Mouse (Mus musculus) stomach, embryonic 15.5 days (tissue): ENCODE results near the gene Ensa. TPM values are rescaled to one million over a fixed set of nuclear protein-coding genes. Genes with fewer than 3 reads are reported as not detected.
"Not testable (repeated sequence)": the region's sequence is repeated elsewhere in the genome, so short reads cannot be mapped to it uniquely, and the experiment has no call there.

Experiments
- ATAC-seq: fragments of 200-750 bp; cut with Nextera tagmentation; 2 replicates; pipeline ENCODE4 v1.8.0; 2017; ENCODE audit warnings: low read depth, moderate number of reproducible peaks, moderate TSS enrichment; ENCODE audit not compliant: insufficient read depth, low FRiP score
- H3K27ac ChIP-seq: fragments of 300-500 bp; sonication (generic); 2 replicates; pipeline ENCODE4 v1.5.1; 2015; ENCODE audit warnings: mild to moderate bottlenecking, inconsistent platforms
- H3K27me3 ChIP-seq: fragments of 300-500 bp; sonication (generic); replicated peaks from 2 replicates; pipeline ENCODE4 v1.6.1; 2015; ENCODE audit warnings: inconsistent platforms
- H3K36me3 ChIP-seq: fragments of 300-500 bp; sonication (generic); 2 replicates; pipeline ENCODE4 v1.6.1; 2015; ENCODE audit warnings: inconsistent platforms
- H3K4me1 ChIP-seq: fragments of 300-500 bp; sonication (generic); 2 replicates; pipeline ENCODE4 v1.6.1; 2015; ENCODE audit warnings: inconsistent platforms
- H3K4me2 ChIP-seq: fragments of 300-500 bp; sonication (generic); 2 replicates; pipeline ENCODE4 v1.6.1; 2015; ENCODE audit warnings: mild to moderate bottlenecking, inconsistent platforms
- H3K4me3 ChIP-seq: fragments of 300-500 bp; sonication (generic); replicated peaks from 2 replicates; pipeline ENCODE4 v1.5.1; 2015; ENCODE audit warnings: inconsistent platforms
- H3K9ac ChIP-seq: fragments of 300-500 bp; sonication (generic); 2 replicates; pipeline ENCODE4 v1.6.1; 2015; ENCODE audit warnings: inconsistent platforms
- H3K9me3 ChIP-seq: fragments of 300-500 bp; sonication (generic); 2 replicates; pipeline ENCODE4 v1.6.1; 2016; ENCODE audit warnings: inconsistent platforms
- WGBS: fragments of 180-500 bp; shearing (Covaris S2); methylation state at CpG from one replicate; pipeline ENCODE4 v1.1.7; 2015; 5-methylcytosine and 5-hydroxymethylcytosine counted together
- polyA plus RNA-seq: library from polyadenylated mRNA; unstranded; fragments of >200 nt; fragmentation: Nextera tagmentation; extraction: Ambion mirVana; gene quantifications from 2 replicates; pipeline ENCODE4 v1.2.1, GENCODE M21; 2015

Gene Ensa
- polyA plus RNA-seq, 1 experiment from 2014 or later = 65.6 TPM

DNA sequence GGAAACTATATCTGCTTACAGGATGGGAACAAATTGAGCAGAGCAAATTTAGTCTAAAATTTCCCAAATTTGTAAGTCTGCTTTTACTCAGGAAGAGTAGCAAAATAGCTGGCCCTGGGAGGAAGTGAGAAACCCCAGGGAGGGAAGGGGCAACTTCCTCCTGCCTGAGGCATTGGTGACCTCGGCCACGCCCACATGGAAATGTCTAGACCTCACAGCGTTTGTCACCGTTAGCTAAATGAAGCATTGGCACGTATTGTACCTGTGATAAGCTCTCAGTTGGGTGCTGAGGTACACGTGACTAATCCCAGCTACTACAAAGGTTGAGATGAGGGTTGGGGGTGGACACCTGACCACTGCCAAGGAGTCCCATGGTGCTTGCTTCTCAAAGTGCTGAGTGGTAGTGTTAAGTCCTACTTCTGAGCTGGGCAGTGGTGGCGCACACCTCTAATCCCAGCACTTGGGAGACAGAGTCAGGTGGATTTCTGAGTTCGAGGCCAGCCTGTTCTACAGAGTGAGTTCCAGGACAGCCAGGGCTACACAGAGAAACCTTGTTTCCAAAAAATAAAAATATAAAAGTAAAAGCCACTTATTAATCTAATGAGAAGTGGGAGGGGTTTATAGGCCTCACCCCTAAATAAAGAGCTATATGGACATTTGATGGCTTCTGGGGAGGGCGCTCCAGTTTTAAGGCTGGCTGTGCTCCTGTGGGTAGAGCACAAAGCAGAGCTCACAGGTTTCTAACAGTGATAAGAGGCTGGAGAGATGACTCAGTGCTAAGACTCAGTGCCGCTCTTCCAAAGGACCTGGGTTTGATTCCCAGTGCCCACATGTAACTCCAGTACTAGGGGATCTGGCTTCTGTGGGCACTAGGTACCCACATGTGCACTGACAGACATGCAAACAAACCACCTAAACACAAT, 20.8 kb downstream of the Ensa start:
- H3K4me2 ChIP-seq = no peak overlapping the region
- H3K4me1 ChIP-seq = no peaks in the 10 kb centered on the region
- no peak overlapping the region for H3K9ac ChIP-seq
- WGBS = 59% methylated on average over 10 of the region's 10 CpGs
- H3K4me3 ChIP-seq = no peak overlapping the region
- H3K27ac ChIP-seq = no peak overlapping the region
- H3K36me3 ChIP-seq = no peaks in the 10 kb centered on the region
- H3K27me3 ChIP-seq = no peaks in the 10 kb centered on the region
- H3K9me3 ChIP-seq = no peaks in the 10 kb centered on the region
- ATAC-seq = peak; percentile 39; the same call in 1 of the 2 replicates

DNA sequence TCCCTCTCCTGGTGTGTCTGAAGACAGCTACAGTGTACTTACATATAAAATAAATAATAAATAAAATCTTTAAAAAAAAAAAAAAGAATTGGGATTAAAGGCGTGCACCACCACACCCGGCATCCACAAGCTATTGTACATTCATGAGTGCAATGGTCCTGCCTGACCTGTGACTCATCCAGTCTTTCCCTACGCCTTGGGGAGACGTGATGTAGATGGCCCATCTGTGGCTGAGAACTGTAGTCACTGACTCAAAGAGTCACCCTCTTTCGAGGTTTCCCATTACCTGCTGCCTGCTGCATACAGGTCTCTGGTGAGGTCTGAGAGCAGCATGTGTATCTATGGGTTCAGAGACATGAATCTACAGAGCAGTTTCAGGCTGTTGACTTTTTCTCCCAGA, 23.2 kb downstream of the Ensa start:
- ATAC-seq = no peak
- Histone ChIP-seq H3K4me1 (peaks cover 3% of the 10 kb centered on the region; the same call in 1 of the 2 replicates), H3K9ac (no peak overlapping the region), H3K9me3 (no peaks in the 10 kb centered on the region), H3K27ac (no peak overlapping the region), H3K36me3 (no peaks in the 10 kb centered on the region), H3K4me3 (no peak overlapping the region), H3K4me2 (no peak overlapping the region), H3K27me3 (no peaks in the 10 kb centered on the region)
- WGBS = 86% methylated on average over 5 of the region's 5 CpGs

DNA sequence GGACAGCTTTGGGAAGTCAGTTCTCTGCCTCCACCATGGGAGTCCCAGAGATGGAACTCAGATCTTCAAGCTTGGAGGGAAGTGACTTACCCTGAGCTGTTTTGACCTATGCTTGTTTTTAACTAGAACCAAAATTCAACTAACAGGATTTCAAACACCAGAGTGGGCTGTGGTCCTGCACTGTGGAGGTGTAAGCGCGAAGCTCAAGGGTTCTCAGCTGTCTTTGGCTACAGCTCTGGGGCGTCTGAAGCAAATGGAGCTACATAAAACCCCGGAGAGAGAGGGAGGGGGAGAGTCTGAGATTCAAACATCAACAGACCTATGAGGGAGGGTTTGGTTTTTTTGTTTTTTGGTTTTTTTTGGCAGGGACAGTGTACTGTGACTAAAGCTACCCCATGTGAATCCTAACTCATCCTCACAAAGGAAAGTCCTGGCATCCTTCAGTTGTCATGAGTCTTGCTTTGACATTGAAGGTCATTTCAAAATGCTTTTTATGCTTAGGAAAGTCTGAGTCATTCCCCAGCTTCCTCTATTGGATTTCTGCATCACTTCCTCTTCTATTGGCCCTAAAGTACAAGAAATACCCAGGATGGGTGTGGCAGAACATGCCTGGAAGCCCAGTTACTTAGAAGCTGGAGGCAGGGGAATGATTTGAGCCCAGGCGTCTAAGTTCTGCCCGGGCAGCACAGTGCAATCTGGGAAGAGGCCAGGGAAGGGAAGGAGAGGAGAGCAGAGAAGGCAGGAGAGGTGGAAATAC, 25.7 kb downstream of the Ensa start:
- Histone ChIP-seq H3K9ac (no peak overlapping the region), H3K4me3 (no peak overlapping the region), H3K27me3 (no peaks in the 10 kb centered on the region), H3K36me3 (no peaks in the 10 kb centered on the region), H3K4me1 (peaks cover 11% of the 10 kb centered on the region), H3K27ac (peak overlapping the region; percentile 73), H3K4me2 (0 out of 2 replicates have a peak overlapping the region, but pooled peaks have one; percentile 0), H3K9me3 (no peaks in the 10 kb centered on the region)
- ATAC-seq = peak; percentile 13; the same call in 1 of the 2 replicates
- 51% methylated on average over 6 of the region's 6 CpGs for WGBS

DNA sequence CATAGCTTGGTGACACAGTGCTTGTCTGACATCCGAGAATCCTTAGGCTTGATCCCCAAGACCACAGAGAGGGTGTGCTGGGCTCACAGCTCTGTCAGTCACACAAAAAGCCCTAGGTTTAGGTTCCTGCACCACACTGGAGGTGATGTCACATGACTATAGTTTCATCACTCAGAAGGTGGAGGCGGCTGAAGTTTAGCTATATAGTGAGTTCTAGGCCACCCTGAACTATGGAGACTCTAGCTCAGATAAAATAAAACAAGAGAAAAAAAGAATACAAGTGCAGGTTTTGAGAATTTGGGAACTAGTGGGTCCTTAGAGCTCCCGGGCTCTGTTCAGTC, 26.2 kb downstream of the Ensa start:
- 79% methylated on average over 3 of the region's 3 CpGs for WGBS
- no peak for ATAC-seq
- H3K36me3 ChIP-seq = no peaks in the 10 kb centered on the region
- peak overlapping the region; percentile 73 for H3K27ac ChIP-seq
- H3K9ac ChIP-seq = no peak overlapping the region
- H3K9me3 ChIP-seq = no peaks in the 10 kb centered on the region
- peaks cover 11% of the 10 kb centered on the region for H3K4me1 ChIP-seq
- 0 out of 2 replicates have a peak overlapping the region, but pooled peaks have one; percentile 0 for H3K4me2 ChIP-seq
- H3K4me3 ChIP-seq = no peak overlapping the region
- no peaks in the 10 kb centered on the region for H3K27me3 ChIP-seq

DNA sequence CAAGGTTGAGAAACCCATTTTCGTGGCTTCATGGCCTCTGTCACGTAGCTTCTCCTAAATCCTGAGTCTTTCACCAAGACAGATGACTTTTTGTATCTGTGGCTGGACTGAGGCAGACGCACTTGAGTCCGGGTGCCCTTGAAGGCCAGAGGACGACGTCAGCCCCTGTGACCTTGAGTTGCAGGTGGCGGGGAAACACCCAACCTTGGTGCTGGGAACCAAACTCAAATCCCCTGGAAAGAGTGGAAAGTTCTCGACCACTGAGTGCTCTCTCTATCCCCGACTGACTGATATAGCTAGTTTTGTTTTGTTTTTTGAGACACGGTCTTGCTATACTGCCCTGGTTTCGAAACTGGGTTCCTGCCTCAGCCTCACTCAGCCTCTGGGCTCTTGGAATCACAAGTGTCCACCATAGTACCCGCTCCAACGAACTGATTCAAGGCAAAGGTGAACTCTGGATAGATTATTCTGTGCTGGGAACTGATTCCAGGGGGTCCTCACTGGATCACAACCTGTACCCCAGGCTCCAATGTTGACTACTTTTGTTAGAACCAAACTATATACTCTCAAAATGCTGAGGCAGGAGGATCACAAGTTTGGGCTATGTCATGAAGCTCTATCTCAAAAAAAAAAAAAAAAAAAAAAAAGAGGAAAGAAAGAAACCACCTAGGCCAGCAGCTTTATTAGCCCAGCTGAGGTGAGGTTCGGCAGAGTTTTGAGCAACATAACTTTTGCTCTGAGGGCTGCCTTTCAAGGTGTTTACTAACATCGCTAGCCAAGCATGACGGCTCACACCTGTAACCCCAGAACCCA, 26.8 kb downstream of the Ensa start:
- Histone ChIP-seq H3K4me1 (peaks cover 11% of the 10 kb centered on the region), H3K9me3 (no peaks in the 10 kb centered on the region), H3K27ac (peak overlapping the region; percentile 73; the same call in 1 of the 2 replicates), H3K27me3 (no peaks in the 10 kb centered on the region), H3K9ac (no peak overlapping the region), H3K4me2 (no peak overlapping the region), H3K36me3 (no peaks in the 10 kb centered on the region), H3K4me3 (no peak overlapping the region)
- no peak for ATAC-seq
- 79% methylated on average over 16 of the region's 16 CpGs for WGBS

DNA sequence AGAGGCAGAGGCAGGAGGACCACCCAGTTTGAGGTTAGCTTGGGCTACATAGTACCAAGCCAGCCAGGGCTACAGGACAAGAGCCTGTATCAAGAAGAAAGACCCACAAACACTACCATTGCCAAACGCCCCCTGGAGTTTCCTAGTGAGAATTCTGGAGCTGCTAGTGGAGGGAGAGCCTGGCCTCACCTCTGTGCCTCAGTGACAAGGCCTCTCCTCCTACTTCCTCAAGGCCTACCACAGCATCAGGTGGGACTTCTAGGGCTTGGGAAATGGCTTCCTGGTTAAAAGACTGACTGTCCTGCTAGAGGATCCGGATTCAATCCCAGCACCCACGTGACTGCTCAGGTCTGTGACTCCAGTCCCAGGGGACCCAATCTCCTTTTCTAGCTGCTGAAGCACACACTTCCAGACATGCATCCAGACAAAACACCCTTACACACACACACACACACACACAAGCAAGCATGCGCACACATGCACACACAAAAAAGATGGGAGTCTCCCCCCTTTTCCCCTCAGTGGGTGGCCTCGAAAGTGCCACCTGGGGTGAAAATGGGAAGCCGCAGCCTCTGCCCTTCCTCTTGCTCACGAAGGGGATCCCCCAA, 27.5 kb downstream of the Ensa start:
- H3K4me2 ChIP-seq = no peak overlapping the region
- no peaks in the 10 kb centered on the region for H3K36me3 ChIP-seq
- WGBS = 63% methylated on average over 7 of the region's 7 CpGs
- H3K27me3 ChIP-seq = no peaks in the 10 kb centered on the region
- no peaks in the 10 kb centered on the region for H3K9me3 ChIP-seq
- no peak for ATAC-seq
- H3K4me3 ChIP-seq = no peak overlapping the region
- H3K4me1 ChIP-seq = peaks cover 11% of the 10 kb centered on the region
- no peak overlapping the region; the same call in 1 of the 2 replicates for H3K27ac ChIP-seq
- no peak overlapping the region for H3K9ac ChIP-seq

DNA sequence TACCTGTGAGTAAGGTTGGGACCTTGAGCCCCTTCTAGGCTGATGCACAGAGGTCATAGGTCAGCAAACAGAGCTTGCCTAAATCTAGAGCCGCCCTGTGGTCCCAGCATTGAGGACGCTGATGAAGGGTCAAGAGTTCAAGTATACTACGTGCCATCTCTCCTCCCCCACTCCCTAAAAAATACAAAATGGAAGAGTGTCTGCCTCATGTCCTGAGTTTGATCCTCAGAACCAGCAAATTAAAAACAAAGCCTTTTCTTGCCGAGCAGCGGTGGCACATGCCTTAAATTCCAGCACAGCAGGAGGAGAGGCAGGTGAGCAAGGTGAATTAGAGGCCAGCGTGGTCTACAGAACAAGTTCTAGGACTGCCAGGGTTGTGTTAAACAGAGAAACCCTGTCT, 28.1 kb downstream of the Ensa start:
- Histone ChIP-seq H3K27ac (no peak overlapping the region), H3K36me3 (no peaks in the 10 kb centered on the region), H3K9me3 (no peaks in the 10 kb centered on the region), H3K4me2 (no peak overlapping the region), H3K4me3 (no peak overlapping the region), H3K27me3 (no peaks in the 10 kb centered on the region), H3K9ac (no peak overlapping the region), H3K4me1 (peaks cover 11% of the 10 kb centered on the region)
- 35% methylated on average over 6 of the region's 6 CpGs for WGBS
- no peak for ATAC-seq

DNA sequence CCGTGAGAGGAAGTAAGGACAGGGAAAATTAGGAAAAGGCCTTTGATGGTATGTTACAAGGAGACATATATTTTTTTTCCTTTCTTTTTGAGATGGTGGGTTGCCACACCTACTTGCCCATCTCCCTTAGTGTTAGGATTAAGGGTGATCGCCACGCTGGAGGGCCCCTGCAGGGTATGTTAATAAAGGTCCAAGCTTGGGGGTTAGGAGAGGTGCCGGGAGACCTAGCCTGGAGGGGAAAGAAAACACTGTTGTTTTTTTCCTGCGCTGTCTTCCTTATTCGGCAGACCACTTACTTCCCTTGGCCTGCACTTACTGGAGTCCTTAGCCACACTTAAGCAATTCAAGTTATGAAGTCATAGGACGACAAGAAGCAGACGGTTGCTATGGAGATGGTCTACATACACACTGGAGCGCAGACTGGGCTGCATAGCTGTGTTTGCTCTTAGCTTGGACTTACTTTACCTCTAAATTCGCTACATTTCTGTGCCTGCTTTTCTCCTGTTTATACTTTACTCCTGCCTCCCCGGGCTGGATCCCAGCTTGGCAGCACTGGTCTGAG, 28.8 kb downstream of the Ensa start:
- H3K36me3 ChIP-seq = no peaks in the 10 kb centered on the region
- ATAC-seq = no peak; the same call in 1 of the 2 replicates
- no peaks in the 10 kb centered on the region for H3K9me3 ChIP-seq
- H3K9ac ChIP-seq = no peak overlapping the region; the same call in 1 of the 2 replicates
- peak overlapping the region; percentile 19 for H3K4me2 ChIP-seq
- H3K27ac ChIP-seq = peak overlapping the region; percentile 61
- no peak overlapping the region for H3K4me3 ChIP-seq
- H3K27me3 ChIP-seq = no peaks in the 10 kb centered on the region
- H3K4me1 ChIP-seq = peaks cover 11% of the 10 kb centered on the region
- WGBS = 10% methylated on average over 11 of the region's 11 CpGs

DNA sequence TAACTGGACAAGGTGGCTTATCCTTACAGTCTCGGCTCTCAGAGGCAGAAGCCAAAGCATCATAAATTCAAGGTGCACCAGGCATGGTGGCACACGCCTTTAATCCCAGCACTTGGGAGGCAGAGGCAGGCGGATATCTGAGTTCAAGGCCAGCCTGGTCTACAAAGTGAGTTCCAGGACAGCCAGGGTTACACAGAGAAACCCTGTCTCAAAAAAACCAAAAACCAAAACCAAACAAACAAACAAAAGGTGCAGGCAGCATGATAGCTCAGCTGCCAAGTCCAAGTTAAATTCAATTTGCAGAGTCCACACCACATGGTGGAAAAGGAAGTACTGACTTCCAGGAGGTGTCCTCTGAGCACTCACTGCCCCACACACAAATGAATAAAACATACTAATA, 29.6 kb downstream of the Ensa start:
- not testable (repeated sequence) for H3K9me3 ChIP-seq, H3K36me3 ChIP-seq, H3K27me3 ChIP-seq, H3K4me3 ChIP-seq, ATAC-seq, H3K9ac ChIP-seq, H3K27ac ChIP-seq, H3K4me2 ChIP-seq
- WGBS = 93% methylated on average over 3 of the region's 3 CpGs
- H3K4me1 ChIP-seq = peaks cover 11% of the 10 kb centered on the region

DNA sequence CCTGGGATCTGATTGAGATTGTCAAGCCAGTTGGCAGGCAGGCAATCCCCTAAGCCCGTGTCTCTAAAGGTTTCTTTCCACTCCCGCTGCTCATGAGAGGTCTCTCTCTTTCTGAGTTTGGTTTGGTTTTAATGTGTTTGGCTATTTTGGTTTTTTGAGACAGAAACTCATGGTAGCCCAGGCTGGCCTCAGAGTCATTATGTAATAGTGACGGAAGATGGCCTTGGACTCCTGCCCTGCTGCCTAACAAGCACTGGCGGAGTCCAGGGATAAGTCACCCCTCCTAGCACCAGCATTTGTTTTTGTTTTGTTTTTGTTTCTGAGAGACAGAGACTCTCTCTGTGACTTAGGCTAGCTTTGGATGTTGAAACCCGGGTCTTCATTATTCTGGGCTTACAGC, 30.6 kb downstream of the Ensa start:
- ATAC-seq = no peak
- H3K27me3 ChIP-seq = no peaks in the 10 kb centered on the region
- 85% methylated on average over 5 of the region's 5 CpGs for WGBS
- no peak overlapping the region for H3K27ac ChIP-seq
- no peak overlapping the region for H3K4me2 ChIP-seq
- H3K9ac ChIP-seq = no peak overlapping the region
- H3K36me3 ChIP-seq = no peaks in the 10 kb centered on the region
- peaks cover 13% of the 10 kb centered on the region for H3K4me1 ChIP-seq
- H3K9me3 ChIP-seq = no peaks in the 10 kb centered on the region
- no peak overlapping the region for H3K4me3 ChIP-seq

DNA sequence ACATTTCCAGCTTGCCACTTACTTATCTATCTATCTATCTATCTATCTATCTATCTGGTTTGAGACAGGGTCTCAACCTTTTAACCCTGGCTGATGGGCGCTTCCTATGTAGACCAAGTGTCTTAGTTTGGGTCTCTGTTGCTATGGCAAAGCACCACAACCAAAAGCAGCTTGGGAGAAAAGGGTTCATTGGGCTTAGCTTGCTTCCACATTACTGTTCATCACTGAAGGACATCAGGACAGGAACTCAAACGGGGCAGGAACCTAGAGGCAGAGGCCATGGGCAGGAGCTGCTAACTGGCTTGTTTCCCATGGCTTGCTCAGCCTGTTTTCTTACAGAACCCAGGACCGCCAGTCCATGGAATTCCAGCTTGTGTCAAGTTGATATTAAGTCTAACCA, 32.3 kb downstream of the Ensa start:
- WGBS = 90% methylated on average over 3 of the region's 3 CpGs
- Histone ChIP-seq H3K27me3 (no peaks in the 10 kb centered on the region), H3K36me3 (peaks cover 5% of the 10 kb centered on the region; the same call in 1 of the 2 replicates), H3K4me3 (no peak overlapping the region), H3K9ac (no peak overlapping the region), H3K4me1 (peaks cover 20% of the 10 kb centered on the region), H3K9me3 (no peaks in the 10 kb centered on the region), H3K27ac (no peak overlapping the region), H3K4me2 (no peak overlapping the region)
- no peak for ATAC-seq
